Comparison of ENCODE assay signal across 19 mouse cellular contexts in the genomic region with DNA sequence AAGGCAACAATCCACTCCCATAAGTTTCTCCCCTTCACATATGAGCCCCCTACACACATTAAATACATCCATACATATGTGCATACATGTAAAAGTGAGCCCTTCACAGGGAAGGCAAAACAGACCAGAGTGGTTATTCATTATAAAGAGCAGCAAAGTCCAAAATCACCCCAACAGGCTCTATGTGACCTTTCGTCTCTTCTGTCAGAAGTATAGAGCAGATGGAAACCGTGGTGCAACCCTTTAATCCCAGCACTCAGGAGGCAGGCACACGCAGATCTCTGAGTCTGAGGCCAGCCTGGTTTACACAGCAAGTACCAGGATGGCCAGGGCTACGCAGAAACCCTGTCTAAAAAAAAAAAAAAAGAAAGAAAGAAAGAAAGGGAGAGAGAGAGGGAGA.
"Had no signal": no experiment of that assay in that cellular context is flagged by ENCODE, and none has a peak within 500 bp of the region (broad histone marks: within the 10 kb centered on the region; RNA-seq: fewer than 3 reads in every experiment).

No protein-coding gene starts in this region.

- H3K4me2 ChIP-seq: lung, embryonic 14.5 days; midbrain, embryonic 12.5 days; neural tube, embryonic 13.5 days; neural tube, embryonic 15.5 days; stomach, embryonic 15.5 days had no signal

- H3K27ac ChIP-seq: midbrain, embryonic 10.5 days; midbrain, embryonic 12.5 days; neural tube, embryonic 13.5 days; neural tube, embryonic 15.5 days; stomach, embryonic 15.5 days; stomach, postnatal 0 days had no signal

- H3K4me3 ChIP-seq: midbrain, embryonic 10.5 days; midbrain, embryonic 12.5 days; myocyte; neural tube, embryonic 13.5 days; neural tube, embryonic 15.5 days; stomach, embryonic 15.5 days had no signal

- H3K4me1 ChIP-seq: midbrain, embryonic 10.5 days; midbrain, embryonic 12.5 days; neural tube, embryonic 13.5 days; neural tube, embryonic 15.5 days; stomach, embryonic 15.5 days had no signal

- DNase-seq: lung, adult 18-20 months; lung, embryonic 14.5 days; lung, postnatal 10 days; lung, postnatal 4 days; midbrain, embryonic 14.5 days; retina, postnatal 1 day; right cerebral cortex, adult 18-20 months; right cerebral cortex, postnatal 25 days; right cerebral cortex, postnatal 4 days; thymus, adult 2 months; thymus, postnatal 25 days; thymus, postnatal 4 days had no signal

- H3K27me3 ChIP-seq: midbrain, embryonic 12.5 days; neural tube, embryonic 13.5 days; neural tube, embryonic 15.5 days; stomach, embryonic 15.5 days had no signal

- H3K9me3 ChIP-seq: midbrain, embryonic 10.5 days; midbrain, embryonic 12.5 days; neural tube, embryonic 13.5 days; neural tube, embryonic 15.5 days; stomach, embryonic 15.5 days had no signal

- H3K9ac ChIP-seq: lung, embryonic 14.5 days; midbrain, embryonic 12.5 days; neural tube, embryonic 13.5 days; neural tube, embryonic 15.5 days; stomach, embryonic 15.5 days had no signal
